Mouse (Mus musculus): ENCODE measurements around the gene Dctpp1. TPM values are rescaled to one million over a fixed set of nuclear protein-coding genes. Genes with fewer than 3 reads are reported as not detected.

The Dctpp1 gene
- total and polyA plus RNA-seq, 2 experiments from 2014 or later, result 90.8 to 138 TPM

GRCm38 (mm10) chr7:127244658-127245510, 15.6 kb downstream of the Dctpp1 start:
- Histone ChIP-seq H3K4me2 (ENCODE audit: low read depth) (peak overlapping the region; percentile 67), H3K4me3 (ENCODE audit: low read depth, low read length) (peak overlapping the region; percentile 98), H3K36me3 (ENCODE audit: insufficient read depth) (peaks cover 18% of the 10 kb centered on the region; the same call in 1 of the 2 replicates), H3K9ac (peak overlapping the region; percentile 95), H3K4me1 (ENCODE audit: insufficient read depth) (peaks cover 10% of the 10 kb centered on the region), H3K27me3 (ENCODE audit: insufficient read depth, low read length) (no peaks in the 10 kb centered on the region), H3K9me3 (ENCODE audit: low read length) (no peaks in the 10 kb centered on the region), H3K27ac (ENCODE audit: low read depth, low read length) (peak overlapping the region; percentile 89)
- ATAC-seq (peak; percentile 59; the same call in 1 of the 2 replicates), DNase-seq (no peak)
- TF ChIP-seq CTCF (IDR thresholded peaks at IDR 0.05; ENCODE audit: low read depth), result no peak
- 10% methylated on average over 29 of the region's 33 CpGs for WGBS

- Histone ChIP-seq H3K4me2 (ENCODE audit: low read depth) (peak within 1 kb of the TSS; percentile 67), H3K4me3 (ENCODE audit: low read depth, low read length) (peak within 1 kb of the TSS; percentile 98), H3K27me3 (ENCODE audit: insufficient read depth, low read length) (no peaks in the 10 kb centered on the region), H3K9me3 (ENCODE audit: low read length) (no peaks in the 10 kb centered on the region), H3K9ac (peak within 1 kb of the TSS; percentile 95), H3K36me3 (ENCODE audit: insufficient read depth) (0 out of 2 replicates have a peak, but pooled peaks cover 13% of the 10 kb centered on the region), H3K27ac (ENCODE audit: low read depth, low read length) (peak within 1 kb of the TSS; percentile 89), H3K4me1 (ENCODE audit: insufficient read depth) (peaks cover 10% of the 10 kb centered on the region)
- ATAC-seq (peak; percentile 95), DNase-seq (peak; percentile 94)
- WGBS, result under 1% methylated on average over 54 of the region's 56 CpGs
- TF ChIP-seq CTCF (IDR thresholded peaks at IDR 0.05; ENCODE audit: low read depth), result peak; percentile 45; the same call in 1 of the 2 replicates
These were observed 16.4 kb downstream of the Dctpp1 start, which contains the start of gene Zfp771 for GRCm38 (mm10) chr7:127243870-127244657. Gene Zfp771, plus strand, starts transcription at chr7:127244274.

DNA sequence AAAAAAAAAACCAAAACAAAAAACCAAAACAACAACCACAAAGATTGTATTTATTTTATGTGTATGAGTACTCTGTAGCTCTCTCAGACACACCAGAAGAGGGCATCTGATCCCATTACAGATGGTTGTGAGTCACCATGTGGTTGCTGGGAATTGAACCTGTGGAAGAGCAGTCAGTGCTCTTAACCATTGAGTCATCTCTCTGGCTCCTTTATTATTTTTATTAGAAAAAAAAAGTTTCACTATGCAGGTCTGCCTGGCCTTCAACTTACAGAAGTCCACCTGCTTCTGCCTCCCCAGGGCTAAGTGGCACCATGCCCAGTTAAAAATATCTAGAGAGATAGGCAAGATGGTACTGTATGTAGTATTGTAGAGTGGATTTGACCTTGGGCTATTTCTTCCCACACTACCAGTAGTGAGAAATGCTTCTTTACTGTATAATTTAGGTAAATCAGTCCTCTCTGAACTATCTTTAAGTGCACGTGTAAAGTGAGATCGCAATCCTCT, 17.1 kb downstream of the Dctpp1 start:
- H3K4me2 ChIP-seq (ENCODE audit: low read depth), result peak overlapping the region; percentile 67
- 31% methylated on average over 2 of the region's 2 CpGs for WGBS
- peaks cover 10% of the 10 kb centered on the region for H3K4me1 ChIP-seq (ENCODE audit: insufficient read depth)
- peak overlapping the region; percentile 89 for H3K27ac ChIP-seq (ENCODE audit: low read depth, low read length)
- H3K27me3 ChIP-seq (ENCODE audit: insufficient read depth, low read length), result no peaks in the 10 kb centered on the region
- H3K36me3 ChIP-seq (ENCODE audit: insufficient read depth), result 0 out of 2 replicates have a peak, but pooled peaks cover 16% of the 10 kb centered on the region
- DNase-seq, result no peak
- ATAC-seq, result no peak
- TF ChIP-seq CTCF (IDR thresholded peaks at IDR 0.05; ENCODE audit: low read depth), result no peak
- H3K4me3 ChIP-seq (ENCODE audit: low read depth, low read length), result peak overlapping the region; percentile 98
- H3K9ac ChIP-seq, result peak overlapping the region; percentile 95
- no peaks in the 10 kb centered on the region for H3K9me3 ChIP-seq (ENCODE audit: low read length)

DNA sequence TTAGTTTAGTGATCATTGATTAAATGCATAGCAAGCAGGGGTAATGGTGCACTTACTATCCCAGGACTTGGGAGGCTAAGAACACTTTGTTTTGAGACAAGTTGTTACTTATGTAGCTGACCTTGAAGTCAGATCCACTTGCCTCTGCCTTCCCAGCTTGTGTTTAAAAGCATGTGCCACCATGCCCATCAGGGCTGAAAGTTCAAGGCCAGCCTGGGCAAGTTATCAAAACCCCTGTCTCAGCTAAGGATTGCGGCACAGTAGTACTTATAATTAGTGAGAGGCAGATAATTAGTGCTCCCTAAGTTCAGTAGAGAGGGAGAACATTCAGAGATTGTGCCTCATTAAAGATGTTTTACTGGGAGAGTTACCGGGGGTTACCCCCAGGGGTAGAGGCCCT, 25.7 kb downstream of the Dctpp1 start:
- 69% methylated on average over 2 of the region's 2 CpGs for WGBS
- Histone ChIP-seq H3K4me1 (ENCODE audit: insufficient read depth) (peaks cover 15% of the 10 kb centered on the region), H3K36me3 (ENCODE audit: insufficient read depth) (peaks cover 36% of the 10 kb centered on the region), H3K27ac (ENCODE audit: low read depth, low read length) (no peak overlapping the region), H3K4me2 (ENCODE audit: low read depth) (no peak overlapping the region; the same call in 1 of the 2 replicates), H3K9ac (no peak overlapping the region), H3K9me3 (ENCODE audit: low read length) (no peaks in the 10 kb centered on the region), H3K27me3 (ENCODE audit: insufficient read depth, low read length) (no peaks in the 10 kb centered on the region), H3K4me3 (ENCODE audit: low read depth, low read length) (no peak overlapping the region)
- no peak for DNase-seq
- no peak for ATAC-seq
- TF ChIP-seq CTCF (IDR thresholded peaks at IDR 0.05; ENCODE audit: low read depth), result no peak

GRCm38 (mm10) chr7:127233765-127234164, 26.7 kb downstream of the Dctpp1 start:
- H3K4me3 ChIP-seq (ENCODE audit: low read depth, low read length), result peak overlapping the region; percentile 88
- H3K4me2 ChIP-seq (ENCODE audit: low read depth), result peak overlapping the region; percentile 74
- H3K27me3 ChIP-seq (ENCODE audit: insufficient read depth, low read length), result no peaks in the 10 kb centered on the region
- no peak for ATAC-seq
- H3K4me1 ChIP-seq (ENCODE audit: insufficient read depth), result peaks cover 15% of the 10 kb centered on the region
- H3K27ac ChIP-seq (ENCODE audit: low read depth, low read length), result peak overlapping the region; percentile 99
- no peak for DNase-seq
- no peaks in the 10 kb centered on the region for H3K9me3 ChIP-seq (ENCODE audit: low read length)
- peak overlapping the region; percentile 100 for H3K9ac ChIP-seq
- 3% methylated on average over 9 of the region's 9 CpGs for WGBS
- no peak for TF ChIP-seq CTCF (IDR thresholded peaks at IDR 0.05; ENCODE audit: low read depth)
- peaks cover 33% of the 10 kb centered on the region for H3K36me3 ChIP-seq (ENCODE audit: insufficient read depth)

GRCm38 (mm10) chr7:127233368-127233749, 27.1 kb downstream of the Dctpp1 start:
- Histone ChIP-seq H3K36me3 (ENCODE audit: insufficient read depth) (peaks cover 33% of the 10 kb centered on the region), H3K4me1 (ENCODE audit: insufficient read depth) (peaks cover 15% of the 10 kb centered on the region), H3K27ac (ENCODE audit: low read depth, low read length) (peak overlapping the region; percentile 99), H3K9ac (peak overlapping the region; percentile 100), H3K4me2 (ENCODE audit: low read depth) (peak overlapping the region; percentile 74), H3K4me3 (ENCODE audit: low read depth, low read length) (peak overlapping the region; percentile 88), H3K9me3 (ENCODE audit: low read length) (no peaks in the 10 kb centered on the region), H3K27me3 (ENCODE audit: insufficient read depth, low read length) (no peaks in the 10 kb centered on the region)
- peak; percentile 27 for ATAC-seq
- 4% methylated on average over 27 of the region's 27 CpGs for WGBS
- no peak for DNase-seq
- TF ChIP-seq CTCF (IDR thresholded peaks at IDR 0.05; ENCODE audit: low read depth), result no peak

All from forebrain, postnatal 0 days (tissue).